Mouse (Mus musculus): Measurements from ENCODE around the gene Cep63.

Gene Cep63

DNA sequence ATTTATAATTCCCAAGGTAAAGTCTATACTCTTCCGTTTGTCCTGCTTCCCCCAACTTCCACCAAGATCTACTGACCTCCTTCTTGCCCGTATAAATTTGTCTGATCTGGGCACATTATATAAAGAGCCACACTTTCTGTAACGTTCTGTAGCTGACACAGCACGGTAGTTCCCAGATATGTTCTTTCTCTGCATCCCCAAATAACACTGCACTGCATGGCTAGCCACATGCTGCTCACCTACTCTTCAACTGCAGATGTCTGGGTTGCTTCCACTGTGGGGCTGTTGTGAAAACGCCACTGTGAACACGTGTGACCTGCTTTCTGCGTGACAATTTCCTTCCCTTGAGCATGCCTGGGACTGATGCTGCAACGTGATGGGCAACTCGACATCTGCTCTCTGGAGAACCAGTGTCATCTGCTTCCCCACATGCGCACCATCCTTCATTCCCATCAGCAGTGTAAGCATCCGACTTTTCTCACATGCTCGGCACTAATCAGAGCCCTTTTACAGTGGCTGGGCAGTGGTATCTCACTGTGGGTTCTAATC, 44.3 kb downstream of the Cep63 start:
- H3K4me3 ChIP-seq (replicated peaks; ENCODE audit: low read length) = no peak overlapping the region
- no peaks in the 10 kb centered on the region for H3K27me3 ChIP-seq (ENCODE audit: insufficient read depth, low read length)
- H3K9me3 ChIP-seq (ENCODE audit: low read length) = peaks cover 24% of the 10 kb centered on the region
- H3K36me3 ChIP-seq (ENCODE audit: insufficient read depth, low read length) = peaks cover 23% of the 10 kb centered on the region
- TF ChIP-seq NANOG (IDR thresholded peaks at IDR 0.05; ENCODE audit: borderline replicate concordance, low read length) (no peak), POU5F1 (IDR thresholded peaks at IDR 0.05; ENCODE audit: borderline replicate concordance, low read length) (no peak), CTCF (conservative IDR thresholded peaks at IDR 0.05; ENCODE audit: low read length) (no peak)
- H3K4me1 ChIP-seq (replicated peaks; ENCODE audit: low read depth, low read length) = no peaks in the 10 kb centered on the region

DNA sequence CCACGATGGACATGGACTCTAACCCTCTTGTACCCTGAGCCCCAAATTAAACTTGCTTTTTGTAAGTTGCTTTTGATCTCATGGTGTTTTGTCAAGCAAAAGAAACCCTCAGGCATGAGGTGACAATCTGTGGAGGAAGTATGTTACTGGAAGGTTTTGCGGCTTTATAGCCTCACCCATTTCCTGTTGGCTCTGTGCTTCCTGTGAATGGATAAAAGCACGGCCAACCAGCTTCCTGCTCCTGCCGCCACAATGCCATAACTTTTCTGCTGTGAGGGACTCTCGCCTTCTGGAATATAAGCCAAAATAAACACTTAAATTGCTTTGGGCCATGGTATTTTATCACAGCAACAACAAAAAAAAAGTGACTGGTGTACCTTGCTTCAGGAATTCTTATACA, 48.9 kb downstream of the Cep63 start:
- no peaks in the 10 kb centered on the region for H3K4me1 ChIP-seq (replicated peaks; ENCODE audit: low read depth, low read length)
- peaks cover 24% of the 10 kb centered on the region for H3K9me3 ChIP-seq (ENCODE audit: low read length)
- TF ChIP-seq POU5F1 (IDR thresholded peaks at IDR 0.05; ENCODE audit: borderline replicate concordance, low read length) (no peak), CTCF (conservative IDR thresholded peaks at IDR 0.05; ENCODE audit: low read length) (no peak), NANOG (IDR thresholded peaks at IDR 0.05; ENCODE audit: borderline replicate concordance, low read length) (no peak)
- no peaks in the 10 kb centered on the region for H3K36me3 ChIP-seq (ENCODE audit: insufficient read depth, low read length)
- no peaks in the 10 kb centered on the region for H3K27me3 ChIP-seq (ENCODE audit: insufficient read depth, low read length)
- H3K4me3 ChIP-seq (replicated peaks; ENCODE audit: low read length) = no peak overlapping the region

DNA sequence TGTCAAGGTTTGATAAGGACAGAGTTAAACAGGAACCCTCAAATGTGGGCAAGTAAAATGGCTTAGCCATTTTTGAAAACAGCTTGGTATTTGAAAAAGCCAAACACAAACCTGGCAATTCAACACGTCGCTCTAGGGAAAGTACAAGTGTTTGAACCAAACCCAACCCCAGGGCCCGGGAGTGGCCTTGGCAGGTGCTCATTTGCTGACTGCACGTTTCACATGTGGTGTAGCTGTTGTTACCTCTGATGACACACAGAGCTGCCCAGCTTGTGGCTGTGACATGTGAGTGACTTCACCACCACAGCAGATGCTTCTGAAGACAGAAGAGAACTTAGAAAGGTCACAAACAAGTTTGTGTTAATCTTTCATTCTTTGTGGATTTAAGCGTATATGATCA, 53.4 kb downstream of the Cep63 start:
- H3K9me3 ChIP-seq (ENCODE audit: low read length) = 0 out of 2 replicates have a peak, but pooled peaks cover 4% of the 10 kb centered on the region
- 0 out of 2 replicates have a peak, but pooled peaks cover 8% of the 10 kb centered on the region for H3K27me3 ChIP-seq (ENCODE audit: insufficient read depth, low read length)
- H3K4me1 ChIP-seq (replicated peaks; ENCODE audit: low read depth, low read length) = no peaks in the 10 kb centered on the region
- TF ChIP-seq POU5F1 (IDR thresholded peaks at IDR 0.05; ENCODE audit: borderline replicate concordance, low read length) (no peak), CTCF (conservative IDR thresholded peaks at IDR 0.05; ENCODE audit: low read length) (no peak), NANOG (IDR thresholded peaks at IDR 0.05; ENCODE audit: borderline replicate concordance, low read length) (no peak)
- no peaks in the 10 kb centered on the region for H3K36me3 ChIP-seq (ENCODE audit: insufficient read depth, low read length)
- H3K4me3 ChIP-seq (replicated peaks; ENCODE audit: low read length) = no peak overlapping the region

DNA sequence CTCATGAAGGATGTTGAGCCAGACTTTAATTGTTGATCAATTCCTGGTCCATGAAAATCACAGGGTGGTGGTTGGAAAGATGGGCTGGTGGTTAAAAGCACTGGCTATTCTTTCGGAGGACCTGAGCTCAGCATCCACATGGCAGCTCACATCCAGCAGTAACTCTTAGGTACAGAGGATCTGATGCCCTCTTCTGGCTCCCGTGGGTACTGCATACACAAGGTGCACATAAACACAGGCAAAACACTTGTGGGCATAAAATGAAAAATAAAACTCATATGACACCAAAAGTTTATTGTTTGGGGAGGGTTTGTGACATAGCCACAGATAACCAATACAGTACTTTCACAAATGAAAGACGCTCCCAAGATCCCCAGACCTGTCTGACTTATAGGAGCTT, 67.9 kb downstream of the Cep63 start:
- Histone ChIP-seq H3K4me1 (replicated peaks; ENCODE audit: low read depth, low read length) (no peaks in the 10 kb centered on the region; the same call in 1 of the 2 replicates), H3K27me3 (ENCODE audit: insufficient read depth, low read length) (peaks cover 16% of the 10 kb centered on the region), H3K9me3 (ENCODE audit: low read length) (no peaks in the 10 kb centered on the region), H3K4me3 (replicated peaks; ENCODE audit: low read length) (no peak overlapping the region), H3K36me3 (ENCODE audit: insufficient read depth, low read length) (no peaks in the 10 kb centered on the region)
- TF ChIP-seq CTCF (conservative IDR thresholded peaks at IDR 0.05; ENCODE audit: low read length) (peak; percentile 75), NANOG (IDR thresholded peaks at IDR 0.05; ENCODE audit: borderline replicate concordance, low read length) (no peak)

DNA sequence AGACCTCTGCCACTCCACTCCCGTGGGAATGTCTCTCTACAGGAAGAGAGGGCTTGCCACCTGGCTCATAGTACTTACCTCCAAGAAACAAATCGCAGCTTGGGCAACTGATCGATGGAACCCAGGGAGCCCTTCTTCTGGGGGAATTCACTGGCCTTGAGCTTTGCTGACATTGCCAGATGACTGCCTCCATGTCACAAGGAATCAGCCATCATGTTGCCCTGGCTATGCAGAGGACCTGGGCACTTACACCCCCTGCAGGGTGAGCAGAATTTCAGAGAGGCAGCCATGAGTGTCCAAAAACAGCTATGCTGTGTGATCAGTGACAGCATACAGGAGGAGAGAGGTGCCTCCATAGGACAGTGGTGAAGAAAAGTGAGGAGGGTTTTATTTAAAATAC, 72.6 kb downstream of the Cep63 start:
- TF ChIP-seq POU5F1 (IDR thresholded peaks at IDR 0.05; ENCODE audit: borderline replicate concordance, low read length) (no peak), NANOG (IDR thresholded peaks at IDR 0.05; ENCODE audit: borderline replicate concordance, low read length) (no peak), CTCF (conservative IDR thresholded peaks at IDR 0.05; ENCODE audit: low read length) (no peak)
- Histone ChIP-seq H3K36me3 (ENCODE audit: insufficient read depth, low read length) (no peaks in the 10 kb centered on the region), H3K4me1 (replicated peaks; ENCODE audit: low read depth, low read length) (no peaks in the 10 kb centered on the region; the same call in 1 of the 2 replicates), H3K4me3 (replicated peaks; ENCODE audit: low read length) (no peak overlapping the region), H3K27me3 (ENCODE audit: insufficient read depth, low read length) (peaks cover 18% of the 10 kb centered on the region), H3K9me3 (ENCODE audit: low read length) (no peaks in the 10 kb centered on the region)

DNA sequence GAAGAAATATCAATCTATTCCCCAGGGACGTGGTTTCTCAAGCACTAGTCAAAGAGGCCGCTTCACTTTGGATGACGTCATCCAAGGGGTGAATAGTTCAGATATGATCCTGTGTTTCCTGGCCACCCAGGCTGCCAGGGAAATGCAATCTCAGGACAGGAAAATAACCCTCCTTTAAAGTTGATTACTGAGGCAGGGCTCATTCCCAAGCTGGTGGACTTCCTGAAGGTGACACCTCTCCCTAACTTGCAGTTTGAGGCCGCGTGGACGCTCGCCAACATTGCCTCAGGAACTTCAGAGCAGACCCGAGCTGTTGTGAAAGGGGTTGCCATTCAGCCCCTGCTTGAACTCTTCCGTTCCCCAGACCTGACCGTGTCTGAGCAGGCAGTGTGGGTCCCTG, 74.6 kb downstream of the Cep63 start:
- Histone ChIP-seq H3K4me3 (replicated peaks; ENCODE audit: low read length) (no peak overlapping the region), H3K4me1 (replicated peaks; ENCODE audit: low read depth, low read length) (no peaks in the 10 kb centered on the region; the same call in 1 of the 2 replicates), H3K9me3 (ENCODE audit: low read length) (no peaks in the 10 kb centered on the region), H3K27me3 (ENCODE audit: insufficient read depth, low read length) (peaks cover 27% of the 10 kb centered on the region), H3K36me3 (ENCODE audit: insufficient read depth, low read length) (no peaks in the 10 kb centered on the region)
- TF ChIP-seq POU5F1 (IDR thresholded peaks at IDR 0.05; ENCODE audit: borderline replicate concordance, low read length) = no peak
- TF ChIP-seq CTCF (conservative IDR thresholded peaks at IDR 0.05; ENCODE audit: low read length) = no peak
- no peak for TF ChIP-seq NANOG (IDR thresholded peaks at IDR 0.05; ENCODE audit: borderline replicate concordance, low read length)

DNA sequence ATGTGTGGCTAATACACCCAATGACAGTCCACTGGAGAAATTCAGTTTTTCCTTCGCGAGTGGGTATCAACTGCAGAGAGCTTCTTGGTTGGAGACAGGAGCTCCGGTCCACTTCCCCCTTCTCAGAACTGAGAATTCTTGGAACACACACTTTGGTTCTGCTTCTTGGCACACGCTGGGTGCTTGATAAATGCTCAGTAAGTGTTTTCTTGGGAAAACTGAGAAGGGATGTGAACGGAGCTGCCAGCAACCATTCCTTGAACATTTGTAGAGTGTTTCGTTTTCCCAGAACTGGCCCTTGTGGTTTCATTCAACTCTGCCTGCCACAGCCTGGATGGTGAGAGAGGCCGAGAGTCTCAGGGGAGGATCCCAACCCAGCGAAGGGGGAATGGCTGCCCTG, 77.1 kb downstream of the Cep63 start:
- Histone ChIP-seq H3K36me3 (ENCODE audit: insufficient read depth, low read length) (no peaks in the 10 kb centered on the region), H3K27me3 (ENCODE audit: insufficient read depth, low read length) (peaks cover 26% of the 10 kb centered on the region; the same call in 1 of the 2 replicates), H3K4me3 (replicated peaks; ENCODE audit: low read length) (no peak overlapping the region), H3K4me1 (replicated peaks; ENCODE audit: low read depth, low read length) (peaks cover 8% of the 10 kb centered on the region; the same call in 1 of the 2 replicates), H3K9me3 (ENCODE audit: low read length) (no peaks in the 10 kb centered on the region)
- no peak for TF ChIP-seq POU5F1 (IDR thresholded peaks at IDR 0.05; ENCODE audit: borderline replicate concordance, low read length)
- no peak for TF ChIP-seq CTCF (conservative IDR thresholded peaks at IDR 0.05; ENCODE audit: low read length)
- TF ChIP-seq NANOG (IDR thresholded peaks at IDR 0.05; ENCODE audit: borderline replicate concordance, low read length) = no peak

DNA sequence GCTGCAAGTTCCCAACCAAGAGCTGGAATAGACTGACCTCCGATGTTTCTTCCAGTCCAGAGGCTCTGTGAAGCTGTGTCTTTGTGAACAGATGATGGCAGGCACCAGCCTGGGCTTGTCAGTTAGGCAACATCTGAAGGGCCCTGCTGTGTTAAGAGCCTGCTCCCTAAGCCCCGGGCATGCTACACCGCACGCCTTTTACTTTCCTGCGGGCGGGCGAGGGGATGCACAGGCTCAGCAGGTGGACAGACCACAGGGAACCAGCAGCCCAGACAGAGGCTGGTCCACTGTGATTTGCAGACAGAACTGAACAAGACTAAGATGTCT, 79.3 kb downstream of the Cep63 start:
- Histone ChIP-seq H3K4me3 (replicated peaks; ENCODE audit: low read length) (no peak overlapping the region), H3K27me3 (ENCODE audit: insufficient read depth, low read length) (peaks cover 38% of the 10 kb centered on the region), H3K36me3 (ENCODE audit: insufficient read depth, low read length) (no peaks in the 10 kb centered on the region), H3K9me3 (ENCODE audit: low read length) (peaks cover 9% of the 10 kb centered on the region), H3K4me1 (replicated peaks; ENCODE audit: low read depth, low read length) (peaks cover 9% of the 10 kb centered on the region; the same call in 1 of the 2 replicates)
- no peak for TF ChIP-seq CTCF (conservative IDR thresholded peaks at IDR 0.05; ENCODE audit: low read length)
- no peak for TF ChIP-seq POU5F1 (IDR thresholded peaks at IDR 0.05; ENCODE audit: borderline replicate concordance, low read length)
- no peak for TF ChIP-seq NANOG (IDR thresholded peaks at IDR 0.05; ENCODE audit: borderline replicate concordance, low read length)
